Mouse (Mus musculus) fibroblast of lung, adult 2 months (primary cell): ENCODE measurements around the gene Frmd4a.

ENCODE experiments used
- DNase-seq: peaks from one replicate; pipeline ENCODE4 v3.0.0-alpha.2; 2011; ENCODE audit warnings: low read depth

The Frmd4a gene

GRCm38 (mm10) chr2:4017528-4018288 is at the start of gene Frmd4a:
Frmd4a (plus strand) TSS chr2:4017717.
- no peak for DNase-seq

GRCm38 (mm10) chr2:3988876-3989275 is 28.6 kb upstream of the Frmd4a start:
- DNase-seq, result no peak

DNA sequence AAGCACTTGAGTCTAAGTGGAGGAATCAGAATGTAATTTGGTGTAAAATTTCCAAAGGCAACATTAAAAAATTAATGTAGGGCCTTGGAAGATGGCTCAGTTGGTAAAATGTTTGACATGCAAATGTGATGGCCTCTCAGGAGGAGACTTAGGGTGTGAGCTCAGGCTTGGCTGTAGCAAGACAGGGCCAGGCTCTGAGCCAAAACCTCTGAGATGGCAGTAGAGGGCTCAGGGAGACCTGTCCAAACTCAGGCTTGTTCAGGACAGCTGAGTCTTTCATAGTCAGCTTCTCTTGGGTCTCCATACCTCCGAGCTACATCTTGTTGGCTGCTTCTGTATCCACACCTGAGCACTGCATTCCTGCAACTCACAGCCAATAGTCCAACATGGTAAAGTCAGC is 27.1 kb upstream of the Frmd4a start:
- DNase-seq, result no peak

DNA sequence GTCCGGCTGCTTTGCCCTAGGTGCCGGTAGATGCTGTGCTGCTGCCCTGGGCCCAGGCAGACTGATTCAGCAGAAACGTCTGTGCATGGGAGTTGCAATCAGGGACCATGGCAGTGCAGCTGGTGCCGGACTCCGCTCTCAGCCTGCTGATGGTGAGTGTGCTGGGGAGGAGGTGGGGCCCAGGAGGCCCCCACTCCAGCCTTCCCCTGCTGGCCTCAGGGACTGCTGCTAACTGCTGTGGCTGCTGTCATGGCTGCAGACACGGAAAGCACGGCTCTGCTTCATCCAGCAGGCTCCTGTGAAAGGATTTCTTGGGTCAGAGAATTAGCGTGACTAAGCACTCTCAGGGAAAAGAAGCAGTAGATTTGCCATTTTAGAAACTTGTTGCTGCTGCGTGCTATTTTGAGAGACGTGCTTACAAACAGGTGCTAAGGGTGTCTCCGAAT is 937 bp downstream of the Frmd4a start:
- no peak for DNase-seq

GRCm38 (mm10) chr2:4018909-4019308 is 1.4 kb downstream of the Frmd4a start:
- no peak for DNase-seq

DNA sequence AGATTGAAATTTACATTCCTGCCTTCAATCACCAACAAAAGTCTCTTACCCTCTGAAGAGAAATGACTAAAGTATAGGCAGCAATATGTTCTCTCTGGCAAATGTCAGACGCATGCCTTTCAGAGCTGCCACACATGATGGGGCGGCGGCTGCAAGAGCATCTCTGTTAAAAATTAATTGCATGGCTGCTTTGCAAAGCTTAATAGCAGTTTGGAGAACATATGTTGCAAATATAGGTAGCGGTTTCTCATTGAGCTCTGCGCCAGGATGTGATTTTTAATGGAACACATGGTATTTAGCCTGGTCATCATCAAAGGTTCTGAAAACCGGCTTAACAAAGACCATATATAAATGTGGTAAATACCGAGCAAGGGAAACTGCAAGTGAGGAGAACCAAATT is 7.4 kb downstream of the Frmd4a start:
- no peak for DNase-seq

GRCm38 (mm10) chr2:4029031-4029747 is 11.7 kb downstream of the Frmd4a start:
- no peak for DNase-seq

DNA sequence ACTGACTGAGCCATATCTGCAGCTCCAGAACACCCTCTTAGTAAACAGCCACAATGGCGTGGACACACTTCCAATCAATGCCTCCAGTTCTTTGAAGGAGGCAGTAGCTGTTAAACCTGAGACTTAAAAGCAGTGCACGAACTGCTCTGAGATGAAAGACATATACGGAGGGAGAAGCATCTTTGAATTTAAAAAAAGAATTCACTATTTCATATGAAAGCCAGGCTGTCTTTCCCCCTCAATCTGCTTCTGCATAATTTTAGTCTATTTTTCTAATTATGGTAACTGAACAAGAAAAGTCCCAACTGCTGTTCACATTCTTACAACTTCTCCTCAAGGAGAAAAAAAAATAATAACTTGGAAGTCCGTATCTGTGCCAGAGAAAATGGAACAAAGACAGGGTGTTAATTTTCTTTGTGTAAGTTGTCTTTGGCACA is 18.7 kb downstream of the Frmd4a start:
- no peak for DNase-seq

GRCm38 (mm10) chr2:4036651-4037117 is 19.2 kb downstream of the Frmd4a start:
- no peak for DNase-seq

DNA sequence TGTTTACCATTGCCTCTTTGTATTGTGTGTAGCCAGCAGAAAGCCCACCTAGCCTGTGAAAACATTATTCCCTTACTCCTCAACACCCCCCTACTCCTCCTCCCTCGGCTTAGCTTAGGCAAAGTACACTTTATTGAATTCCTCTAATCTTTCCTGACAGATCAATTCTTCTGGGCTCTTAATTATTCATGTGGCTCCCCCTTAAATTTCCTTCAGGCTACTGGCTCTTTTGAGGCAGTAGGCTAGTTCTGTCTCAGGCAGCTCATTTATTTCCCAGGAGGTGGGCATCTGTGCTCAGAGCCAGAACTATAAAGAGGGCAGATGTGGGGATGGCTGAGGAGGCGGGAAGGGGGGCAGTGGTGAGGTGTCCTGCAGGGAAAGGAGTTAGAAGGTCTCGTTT is 24.5 kb downstream of the Frmd4a start:
- DNase-seq, result no peak

GRCm38 (mm10) chr2:4055481-4055880 is 38.0 kb downstream of the Frmd4a start:
- no peak for DNase-seq

- no peak for DNase-seq
These were observed 43.2 kb downstream of the Frmd4a start for GRCm38 (mm10) chr2:4060675-4061074.

DNA sequence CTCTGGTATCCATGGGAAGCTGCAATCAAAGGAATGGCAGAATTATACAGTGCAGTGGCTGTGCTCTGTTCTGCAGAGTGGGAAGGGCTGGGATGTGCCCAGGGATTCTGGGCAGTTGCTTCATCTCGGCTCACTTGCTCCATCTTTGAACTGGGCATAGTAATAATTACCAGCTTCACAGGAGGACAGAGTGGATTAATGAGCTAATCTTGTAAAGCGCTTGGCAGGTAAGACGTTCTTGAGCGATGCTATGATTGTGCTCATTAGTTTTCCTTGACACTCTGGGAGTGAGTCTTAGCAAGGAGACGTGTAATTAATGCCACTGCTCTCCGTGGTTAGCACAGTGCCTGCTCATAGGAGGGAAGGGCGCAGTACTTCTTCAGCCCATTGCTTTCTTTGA is 54.3 kb downstream of the Frmd4a start:
- no peak for DNase-seq

DNA sequence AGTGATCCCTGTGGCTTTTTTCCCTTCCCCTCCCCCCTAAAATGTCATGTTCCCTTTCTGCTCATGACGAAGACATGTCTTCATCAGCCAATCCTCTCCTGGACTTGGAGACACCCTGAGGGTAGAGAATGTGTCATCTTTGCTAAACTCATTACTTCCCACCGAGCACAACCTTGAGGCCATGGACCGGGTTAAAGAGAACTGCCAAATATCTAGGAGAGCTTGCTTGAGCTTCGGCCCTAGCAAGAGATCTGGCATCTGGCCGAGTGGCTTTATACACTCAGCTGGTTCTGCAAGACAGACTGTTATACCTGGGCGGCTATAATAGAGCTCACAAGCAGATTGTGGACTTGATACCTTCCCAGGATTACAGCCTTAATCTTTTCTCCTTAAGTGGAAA is 66.4 kb downstream of the Frmd4a start:
- DNase-seq, result no peak

DNA sequence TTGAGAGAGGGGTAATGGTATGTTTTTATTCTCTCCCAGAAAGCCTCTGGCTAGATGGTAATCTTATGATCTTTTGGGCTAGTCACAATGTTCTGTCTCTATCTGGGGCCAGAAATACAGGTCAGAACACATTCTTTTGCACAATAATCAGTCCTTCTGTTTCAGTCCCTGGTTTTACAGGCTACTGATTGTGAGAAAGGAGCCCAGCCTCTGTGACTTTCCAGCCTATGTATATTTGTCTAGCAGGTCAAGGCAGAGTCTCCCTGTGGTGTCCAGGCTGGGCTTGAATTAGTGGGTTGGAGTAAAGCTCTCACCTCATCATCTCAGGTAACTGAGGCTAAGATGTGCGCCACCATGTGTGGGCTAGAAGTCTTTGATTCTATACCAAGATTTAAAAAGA is 80.1 kb downstream of the Frmd4a start:
- no peak for DNase-seq

GRCm38 (mm10) chr2:4098948-4099776 is 81.6 kb downstream of the Frmd4a start:
- no peak for DNase-seq

DNA sequence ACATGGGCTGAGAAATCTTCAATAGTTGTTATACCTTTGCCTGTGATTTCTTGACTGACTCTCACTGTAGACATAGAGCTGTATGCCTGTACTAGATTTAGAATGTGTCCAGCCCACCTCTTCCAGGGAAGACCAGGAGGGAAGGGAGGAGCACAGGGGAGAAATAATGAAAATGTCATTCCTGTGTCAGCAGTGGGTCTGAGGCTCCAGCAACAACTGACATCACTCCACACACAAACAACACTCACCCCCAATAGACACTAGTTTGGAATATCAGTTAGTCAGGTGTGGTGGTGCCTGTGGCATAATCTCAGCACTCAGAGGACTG is 82.2 kb downstream of the Frmd4a start:
- no peak for DNase-seq

DNA sequence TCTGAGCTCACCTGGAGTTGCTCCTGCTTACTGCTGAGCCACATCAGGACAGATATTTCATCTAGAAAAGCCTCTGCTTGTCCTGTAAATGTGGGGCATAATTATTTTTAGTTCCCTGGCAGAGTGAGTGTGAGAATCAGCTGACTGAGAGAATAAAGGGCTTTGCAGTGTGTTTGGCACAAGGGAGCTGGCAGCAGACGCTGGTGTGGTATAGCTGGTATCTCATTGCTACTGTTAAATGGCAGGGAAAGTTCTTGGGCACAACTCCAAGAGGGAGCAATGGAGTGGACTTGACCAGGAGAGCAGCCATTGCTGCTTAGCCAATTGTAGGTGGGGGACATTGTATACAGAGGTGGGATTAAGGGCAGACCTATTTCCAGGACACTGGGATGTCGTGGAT is 83.9 kb downstream of the Frmd4a start:
- no peak for DNase-seq

DNA sequence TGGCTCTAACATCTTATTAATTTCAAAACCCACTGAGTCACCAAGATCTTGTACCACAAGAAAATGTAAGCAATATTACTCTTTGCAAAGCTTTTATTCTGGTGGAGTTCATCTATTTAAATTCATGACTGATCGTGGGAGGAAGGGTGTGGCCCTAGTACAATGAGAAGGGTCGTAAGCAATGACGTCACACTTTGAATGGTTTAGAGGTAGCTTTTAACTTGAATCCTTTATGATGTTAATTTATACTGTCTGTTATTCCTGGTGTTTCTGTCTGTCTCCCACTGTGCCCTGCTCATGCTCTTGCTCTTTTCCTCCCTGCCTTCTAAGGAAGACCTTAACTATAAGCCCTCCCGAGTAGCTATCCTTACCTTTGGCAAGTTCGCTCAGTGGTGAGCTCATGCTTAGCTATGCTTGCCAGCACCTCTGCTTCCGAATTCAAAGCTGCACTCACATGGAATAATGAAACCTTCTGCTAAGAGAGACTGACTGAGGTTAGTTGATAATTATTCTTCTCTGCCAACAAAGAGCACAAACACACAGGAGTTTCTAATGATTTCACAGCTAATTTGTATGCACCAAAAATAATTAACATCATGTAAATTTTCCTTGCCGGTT is 95.9 kb downstream of the Frmd4a start:
- DNase-seq, result no peak

DNA sequence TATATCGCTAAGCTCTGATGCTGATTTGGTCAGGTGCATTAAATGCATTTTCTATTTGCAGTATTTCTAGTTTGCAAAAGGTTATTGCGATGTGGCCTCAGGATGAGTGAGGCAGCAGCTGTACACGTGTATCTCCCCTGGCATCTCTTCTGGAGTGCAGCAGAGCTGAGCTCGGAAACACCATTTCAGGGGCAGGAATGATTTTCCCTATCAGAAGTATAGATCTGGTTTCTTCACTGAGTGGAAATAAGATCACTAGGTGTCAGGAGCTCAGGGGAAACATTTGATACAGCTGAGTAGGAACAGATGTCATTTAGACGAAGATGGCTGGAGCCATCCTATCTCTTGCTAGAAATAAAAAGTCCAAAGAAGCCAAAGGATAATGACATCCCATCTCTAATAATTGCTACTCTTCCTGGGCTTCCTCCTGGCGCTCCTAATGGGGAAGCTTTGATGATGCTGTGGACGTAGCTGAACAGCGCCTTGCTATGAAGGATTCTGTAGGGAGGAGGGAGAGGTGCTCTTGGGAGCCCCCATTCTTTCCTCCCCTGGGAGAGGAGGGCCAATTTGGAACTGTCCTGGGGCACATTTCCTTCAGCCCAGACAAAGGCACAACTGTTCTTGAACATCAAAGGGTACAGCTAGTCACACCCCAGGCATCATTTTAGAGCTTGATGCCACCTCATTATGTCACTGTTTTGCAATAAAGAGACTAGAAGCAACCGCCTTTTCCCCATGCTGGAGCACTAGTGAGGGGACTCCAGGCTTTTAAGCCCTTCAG is 102.4 kb downstream of the Frmd4a start:
- DNase-seq, result no peak

GRCm38 (mm10) chr2:4131216-4131615 is 113.7 kb downstream of the Frmd4a start:
- DNase-seq, result no peak
